Mouse (Mus musculus) heart, embryonic 16.5 days (tissue): ENCODE results near the gene Cdkn2aipnl. TPM values are rescaled to one million over a fixed set of nuclear protein-coding genes. Genes with fewer than 3 reads are reported as not detected.

Source experiments
- ATAC-seq: fragments of 200-750 bp; cut with Nextera tagmentation; replicated peaks from 2 replicates; pipeline ENCODE4 v1.8.0; 2017; ENCODE audit warnings: moderate number of reproducible peaks; ENCODE audit not compliant: insufficient read depth, low FRiP score; ENCODE audit errors: extremely low read depth
- H3K27ac ChIP-seq: fragments of 300-500 bp; sonication (generic); 2 replicates; pipeline ENCODE4 v1.5.1; 2014; ENCODE audit warnings: mild to moderate bottlenecking, low read length, control low read depth, moderate library complexity
- H3K27me3 ChIP-seq: fragments of 300-500 bp; sonication (generic); 2 replicates; pipeline ENCODE4 v1.6.1; 2014; ENCODE audit warnings: low read length, mixed read lengths; ENCODE audit not compliant: control insufficient read depth, insufficient read depth
- H3K36me3 ChIP-seq: fragments of 300-500 bp; sonication (generic); 2 replicates; pipeline ENCODE4 v1.6.1; 2014; ENCODE audit not compliant: control insufficient read depth, insufficient read depth
- H3K4me1 ChIP-seq: fragments of 300-500 bp; sonication (generic); 2 replicates; pipeline ENCODE4 v1.6.1; 2014; ENCODE audit warnings: low read length, mixed read lengths; ENCODE audit not compliant: control insufficient read depth, insufficient read depth
- H3K4me2 ChIP-seq: fragments of 300-500 bp; sonication (generic); 2 replicates; pipeline ENCODE4 v1.6.1; 2014; ENCODE audit warnings: low read depth, mild to moderate bottlenecking, control low read depth, low read length
- H3K4me3 ChIP-seq: fragments of 300-500 bp; sonication (generic); 2 replicates; pipeline ENCODE4 v1.5.1; 2014; ENCODE audit warnings: mild to moderate bottlenecking, control low read depth, low read length
- H3K9ac ChIP-seq: fragments of 300-500 bp; sonication (generic); 2 replicates; pipeline ENCODE4 v1.6.1; 2014; ENCODE audit warnings: low read length, control low read depth
- H3K9me3 ChIP-seq: fragments of 300-500 bp; sonication (generic); replicated peaks from 2 replicates; pipeline ENCODE4 v1.6.1; 2016; ENCODE audit warnings: low read length; ENCODE audit not compliant: control insufficient read depth
- WGBS: fragments of 180-500 bp; shearing (Covaris S2); extraction: QIAGEN DNeasy Blood & Tissue Kit; methylation state at CpG from one replicate; pipeline ENCODE4 v1.1.7; 2014; 5-methylcytosine and 5-hydroxymethylcytosine counted together
- polyA plus RNA-seq: library from polyadenylated mRNA; unstranded; fragments of >200 nt; fragmentation: Nextera tagmentation; extraction: Ambion mirVana; gene quantifications from 2 replicates; pipeline ENCODE4 v1.2.1, GENCODE M21; 2015

The Cdkn2aipnl gene
- polyA plus RNA-seq, 1 experiment from 2014 or later: 81.1 TPM

DNA sequence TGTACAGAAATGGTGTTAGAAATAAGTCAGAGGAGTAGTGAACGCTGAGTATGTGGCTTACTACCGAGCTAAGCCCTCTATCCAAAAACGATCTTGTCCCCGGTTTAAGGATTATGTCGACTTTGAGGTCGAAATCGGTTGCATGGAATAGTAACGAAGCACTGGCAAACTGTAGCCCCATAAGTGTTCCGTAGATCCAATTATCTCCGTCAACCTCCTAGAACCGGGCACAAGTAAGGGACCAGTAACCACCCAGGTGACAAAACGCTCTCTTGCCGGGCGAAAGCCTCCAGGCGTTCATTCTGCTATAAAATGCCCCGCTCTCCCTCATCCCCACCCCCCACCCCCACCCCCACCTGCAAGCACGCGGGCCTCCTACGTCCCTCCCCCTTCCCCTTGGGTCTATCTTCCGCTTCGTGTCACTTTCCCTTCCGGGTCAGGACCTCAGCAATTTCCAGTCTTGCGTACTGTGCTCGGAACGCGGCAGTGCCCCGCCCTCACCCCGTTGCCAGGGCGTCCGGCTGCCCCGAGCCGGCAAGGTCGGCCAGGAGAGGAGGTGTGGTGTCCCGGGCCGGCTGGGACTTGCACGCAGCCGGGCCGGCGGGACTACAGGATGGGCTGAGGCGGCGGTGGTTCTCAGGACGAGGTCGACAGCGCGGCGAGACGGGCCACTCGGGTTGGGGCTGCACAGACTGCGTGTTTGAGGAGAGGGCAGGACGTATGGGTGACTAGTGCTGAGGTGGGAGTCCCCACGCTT, 36.5 kb downstream of the Cdkn2aipnl start, which contains the start of gene Cdkl3:
Cdkl3 (plus strand) TSS at position 450 of the 757 bp plus-strand sequence.
- peaks cover 20% of the 10 kb centered on the region for H3K4me1 ChIP-seq
- no peaks in the 10 kb centered on the region for H3K27me3 ChIP-seq
- WGBS: under 1% methylated on average over 51 of the region's 51 CpGs
- H3K27ac ChIP-seq: peak within 1 kb of the TSS; percentile 97
- H3K4me2 ChIP-seq: peak within 1 kb of the TSS; percentile 82
- no peaks in the 10 kb centered on the region for H3K36me3 ChIP-seq
- H3K4me3 ChIP-seq: peak within 1 kb of the TSS; percentile 84
- no peaks in the 10 kb centered on the region for H3K9me3 ChIP-seq
- peak; percentile 90 for ATAC-seq
- peak within 1 kb of the TSS; percentile 90 for H3K9ac ChIP-seq

DNA sequence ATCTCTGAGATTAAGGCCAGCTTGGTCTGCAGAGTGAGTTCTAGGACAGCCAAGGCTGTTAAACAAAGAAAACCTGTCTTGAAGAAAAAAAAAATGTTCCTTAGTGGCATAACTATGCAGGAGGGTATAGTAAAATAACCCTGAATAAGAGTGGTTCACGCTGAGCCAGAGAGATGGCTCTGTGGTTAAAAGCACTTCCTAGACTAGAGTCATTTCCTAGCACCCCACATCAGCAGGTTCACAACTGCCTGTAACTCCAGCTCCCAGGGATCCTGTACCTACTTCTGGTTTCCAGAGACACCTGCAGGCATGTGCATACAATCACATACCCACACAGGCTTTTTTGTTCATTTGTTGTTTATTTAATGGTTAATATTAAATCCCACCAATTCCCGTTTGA, 38.1 kb downstream of the Cdkn2aipnl start:
- ATAC-seq: no peak
- Histone ChIP-seq H3K4me2 (peak overlapping the region; percentile 31; the same call in 1 of the 2 replicates), H3K36me3 (no peaks in the 10 kb centered on the region), H3K27ac (no peak overlapping the region), H3K27me3 (no peaks in the 10 kb centered on the region), H3K4me3 (peak overlapping the region; percentile 6; the same call in 1 of the 2 replicates), H3K9ac (peak overlapping the region; percentile 42; the same call in 1 of the 2 replicates), H3K4me1 (peaks cover 19% of the 10 kb centered on the region), H3K9me3 (no peaks in the 10 kb centered on the region)
- 65% methylated on average over 2 of the region's 2 CpGs for WGBS

DNA sequence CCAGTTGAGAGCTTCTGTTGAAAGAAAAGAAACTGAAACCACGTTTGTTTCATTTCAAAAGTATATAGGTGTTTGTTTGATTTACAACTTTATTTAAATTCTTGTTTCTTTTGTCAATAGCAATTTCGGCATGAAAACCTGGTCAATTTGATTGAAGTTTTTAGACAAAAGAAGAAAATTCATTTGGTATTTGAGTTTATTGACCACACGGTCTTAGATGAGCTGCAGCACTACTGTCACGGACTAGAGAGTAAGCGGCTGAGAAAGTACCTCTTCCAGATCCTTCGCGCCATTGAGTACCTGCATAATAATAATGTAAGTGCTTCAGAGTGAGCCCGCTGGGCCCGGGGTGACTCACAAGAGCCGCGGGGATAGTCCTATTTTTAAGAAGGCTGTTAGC, 43.5 kb downstream of the Cdkn2aipnl start:
- no peaks in the 10 kb centered on the region for H3K36me3 ChIP-seq
- H3K4me1 ChIP-seq: peaks cover 2% of the 10 kb centered on the region; the same call in 1 of the 2 replicates
- H3K9me3 ChIP-seq: no peaks in the 10 kb centered on the region
- WGBS: 86% methylated on average over 11 of the region's 11 CpGs
- no peak overlapping the region for H3K4me2 ChIP-seq
- no peak overlapping the region for H3K9ac ChIP-seq
- ATAC-seq: no peak
- no peaks in the 10 kb centered on the region for H3K27me3 ChIP-seq
- H3K27ac ChIP-seq: no peak overlapping the region
- no peak overlapping the region for H3K4me3 ChIP-seq

DNA sequence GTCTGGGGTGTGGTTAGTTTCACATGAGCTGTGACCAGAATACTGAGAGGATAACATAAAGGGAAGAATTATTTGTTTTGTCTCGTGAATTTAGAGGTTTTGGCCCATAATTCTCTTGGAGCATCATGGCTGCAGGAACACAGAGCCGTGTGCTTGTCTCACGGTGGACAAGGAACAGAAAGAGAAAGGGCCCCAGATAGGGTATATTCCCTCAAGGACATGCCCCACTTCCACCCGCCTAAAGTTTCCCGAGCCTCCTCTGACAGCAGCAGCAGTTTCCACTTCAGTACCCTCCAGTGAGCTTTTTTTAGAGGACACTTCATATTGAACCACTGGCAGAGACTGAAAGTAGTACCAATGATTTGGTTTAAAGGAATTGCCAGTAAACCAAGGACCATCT, 44.1 kb downstream of the Cdkn2aipnl start:
- Histone ChIP-seq H3K27ac (peak overlapping the region; percentile 54; the same call in 1 of the 2 replicates), H3K4me3 (no peak overlapping the region), H3K4me1 (no peaks in the 10 kb centered on the region), H3K36me3 (no peaks in the 10 kb centered on the region), H3K4me2 (0 out of 2 replicates have a peak overlapping the region, but pooled peaks have one; percentile 19), H3K9me3 (no peaks in the 10 kb centered on the region), H3K27me3 (no peaks in the 10 kb centered on the region), H3K9ac (peak overlapping the region; percentile 18; the same call in 1 of the 2 replicates)
- ATAC-seq: no peak
- WGBS: 54% methylated on average over 5 of the region's 5 CpGs

DNA sequence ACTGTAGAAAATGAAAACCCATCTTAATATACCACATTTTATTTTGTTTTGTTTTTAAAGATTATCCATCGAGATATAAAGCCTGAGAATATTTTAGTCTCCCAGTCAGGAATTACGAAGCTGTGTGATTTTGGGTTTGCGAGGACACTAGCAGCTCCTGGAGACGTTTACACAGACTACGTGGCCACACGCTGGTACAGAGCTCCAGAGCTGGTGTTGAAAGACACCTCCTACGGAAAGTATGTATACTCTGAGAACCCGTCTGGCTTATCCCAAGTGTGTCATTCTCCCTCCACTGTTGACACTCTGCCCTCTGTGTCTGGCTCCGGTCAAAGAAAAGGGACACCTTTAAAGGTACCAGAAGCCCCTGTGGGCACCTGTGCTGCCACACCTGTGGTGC, 50.8 kb downstream of the Cdkn2aipnl start:
- H3K36me3 ChIP-seq: peaks cover 2% of the 10 kb centered on the region; the same call in 1 of the 2 replicates
- no peak overlapping the region for H3K9ac ChIP-seq
- H3K27me3 ChIP-seq: no peaks in the 10 kb centered on the region
- no peak overlapping the region for H3K4me2 ChIP-seq
- H3K27ac ChIP-seq: no peak overlapping the region
- H3K4me3 ChIP-seq: no peak overlapping the region
- ATAC-seq: no peak; the same call in 1 of the 2 replicates
- 44% methylated on average over 9 of the region's 9 CpGs for WGBS
- H3K9me3 ChIP-seq: no peaks in the 10 kb centered on the region
- no peaks in the 10 kb centered on the region for H3K4me1 ChIP-seq

Other genes with a start within 250 kb of the Cdkn2aipnl start
- gene Sec24a, start 204.0 kb upstream of the Cdkn2aipnl start, polyA plus RNA-seq: 9.7 and 10.7 TPM in 2 replicates
- gene Sar1b, start 204.0 kb upstream of the Cdkn2aipnl start, polyA plus RNA-seq: 136 and 138 TPM in 2 replicates
- 1.4 and 1.6 TPM in 2 replicates for gene Jade2, start 110.0 kb upstream of the Cdkn2aipnl start, polyA plus RNA-seq
- gene Ube2b, start 33.1 kb downstream of the Cdkn2aipnl start, polyA plus RNA-seq: 278 and 286 TPM in 2 replicates
- 10.8 and 12.7 TPM in 2 replicates for gene Cdkl3, start 36.6 kb downstream of the Cdkn2aipnl start, polyA plus RNA-seq
- gene Ppp2ca, start 131.0 kb downstream of the Cdkn2aipnl start, polyA plus RNA-seq: 67.3 and 71.3 TPM in 2 replicates
- gene Olfr1373, start 177.9 kb downstream of the Cdkn2aipnl start, polyA plus RNA-seq: not detected in 2 replicates
- gene Olfr1371, start 246.3 kb downstream of the Cdkn2aipnl start, polyA plus RNA-seq: not detected in 2 replicates